Mouse (Mus musculus) heart, adult 10 weeks (tissue): ENCODE results near the gene Slc22a22. TPM values are rescaled to one million over a fixed set of nuclear protein-coding genes. Genes with fewer than 3 reads are reported as not detected.

ENCODE experiments used
- polyA plus RNA-seq: library from polyadenylated mRNA; stranded (reverse); fragments of 350-450 nt; fragmentation: Illumina TruSeq; extraction: RNeasy Lipid Tissue Mini Kit (QIAGEN cat#74804); gene quantifications from one replicate; pipeline ENCODE4 v1.2.3, GENCODE M21; 2014; ENCODE audit warnings: low read depth, low replicate concordance

The Slc22a22 gene
- polyA plus RNA-seq = not detected

DNA sequence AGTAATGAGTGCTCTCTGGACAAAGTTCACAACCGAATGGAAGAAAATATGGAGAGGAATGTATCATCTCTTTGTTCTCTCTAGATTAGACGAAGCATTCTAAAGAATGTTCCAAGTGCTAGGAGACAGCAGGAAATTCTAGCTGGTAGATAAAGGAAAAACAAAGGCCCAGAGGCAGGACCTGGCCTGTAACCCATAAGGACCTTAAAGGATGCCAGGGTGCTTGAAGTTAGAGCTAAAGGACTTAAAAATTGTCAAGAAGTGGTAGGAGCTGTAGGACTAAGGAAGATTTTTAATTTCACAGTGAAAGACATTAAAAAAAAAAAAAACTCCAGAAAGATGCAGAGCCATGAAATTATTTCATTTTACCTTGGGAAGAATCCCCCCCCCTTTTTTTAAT is at the start of gene Slc22a22:
Gene Slc22a22 (minus strand): TSS at position 101 of the 400 bp plus-strand sequence.

